Mouse (Mus musculus): ENCODE measurements around the gene Oscp1. TPM values are rescaled to one million over a fixed set of nuclear protein-coding genes. Genes with fewer than 3 reads are reported as not detected.

The Oscp1 gene
- polyA plus RNA-seq, 2 experiments, result 5.8 to 13.8 TPM

DNA sequence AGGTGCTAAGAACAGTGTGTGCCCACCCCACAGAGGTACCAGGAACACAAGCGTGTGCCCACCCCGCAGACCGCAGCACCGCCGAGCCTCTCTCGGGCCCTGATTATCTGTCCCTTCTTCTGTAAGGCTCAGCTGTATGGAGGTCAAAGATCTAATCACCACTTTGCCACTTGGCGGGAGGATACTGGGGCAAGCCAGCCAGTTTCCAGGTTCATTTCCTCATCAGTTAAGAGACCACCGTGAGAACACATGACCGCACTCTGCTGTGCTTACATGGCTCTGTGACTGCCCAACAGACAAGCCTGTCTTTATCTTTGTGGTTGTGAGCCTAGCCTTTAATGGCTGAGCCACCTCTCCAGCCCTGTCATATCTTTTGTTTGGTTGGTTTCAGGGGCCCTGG lies 24.7 kb downstream of the Oscp1 start:
- 93% methylated on average over 9 of the region's 9 CpGs for WGBS
- TF ChIP-seq POLR2A (IDR thresholded peaks at IDR 0.05; ENCODE audit: borderline replicate concordance, extremely low read depth, insufficient read depth, insufficient read length), result no peak
- ATAC-seq (ENCODE audit: low FRiP score, low read depth), result no peak

GRCm38 (mm10) chr4:126084382-126084781 lies 26.0 kb downstream of the Oscp1 start:
- no peak for TF ChIP-seq POLR2A (IDR thresholded peaks at IDR 0.05; ENCODE audit: borderline replicate concordance, extremely low read depth, insufficient read depth, insufficient read length)
- Histone ChIP-seq H3K9ac (ENCODE audit: low read depth, low read length, severe bottlenecking) (peak overlapping the region; percentile 16; the same call in 1 of the 2 replicates), H3K27ac (replicated peaks; ENCODE audit: low read depth, low read length) (no peak overlapping the region), H3K4me2 (replicated peaks; ENCODE audit: low read depth, low read length, severe bottlenecking) (no peak overlapping the region), H3K27me3 (ENCODE audit: control insufficient read depth, insufficient read depth, low read length) (no peaks in the 10 kb centered on the region), H3K9me3 (ENCODE audit: control insufficient read depth, low read length) (no peaks in the 10 kb centered on the region), H3K4me3 (replicated peaks; ENCODE audit: low read length) (no peak overlapping the region), H3K36me3 (ENCODE audit: control insufficient read depth, insufficient read depth, low read length) (peaks cover 3% of the 10 kb centered on the region; the same call in 1 of the 2 replicates), H3K4me1 (ENCODE audit: control insufficient read depth, insufficient read depth, low read length) (no peaks in the 10 kb centered on the region)
- ATAC-seq (ENCODE audit: low FRiP score, low read depth) (no peak), DNase-seq (ENCODE audit: low spot score) (no peak)
- 58% methylated on average over 8 of the region's 8 CpGs for WGBS

More for the DNA sequence above, 24.7 kb downstream of the Oscp1 start:
- no peak overlapping the region for H3K27ac ChIP-seq (replicated peaks; ENCODE audit: low read depth, low read length)
- H3K4me1 ChIP-seq (ENCODE audit: control insufficient read depth, insufficient read depth, low read length), result no peaks in the 10 kb centered on the region
- H3K27me3 ChIP-seq (ENCODE audit: control insufficient read depth, insufficient read depth, low read length), result no peaks in the 10 kb centered on the region
- no peak overlapping the region for H3K4me2 ChIP-seq (replicated peaks; ENCODE audit: low read depth, low read length, severe bottlenecking)
- no peaks in the 10 kb centered on the region for H3K9me3 ChIP-seq (ENCODE audit: control insufficient read depth, low read length)
- H3K9ac ChIP-seq (ENCODE audit: low read depth, low read length, severe bottlenecking), result no peak overlapping the region
- H3K4me3 ChIP-seq (replicated peaks; ENCODE audit: low read length), result no peak overlapping the region
- DNase-seq (ENCODE audit: low spot score), result no peak
- peaks cover 3% of the 10 kb centered on the region; the same call in 1 of the 2 replicates for H3K36me3 ChIP-seq (ENCODE audit: control insufficient read depth, insufficient read depth, low read length)

DNA sequence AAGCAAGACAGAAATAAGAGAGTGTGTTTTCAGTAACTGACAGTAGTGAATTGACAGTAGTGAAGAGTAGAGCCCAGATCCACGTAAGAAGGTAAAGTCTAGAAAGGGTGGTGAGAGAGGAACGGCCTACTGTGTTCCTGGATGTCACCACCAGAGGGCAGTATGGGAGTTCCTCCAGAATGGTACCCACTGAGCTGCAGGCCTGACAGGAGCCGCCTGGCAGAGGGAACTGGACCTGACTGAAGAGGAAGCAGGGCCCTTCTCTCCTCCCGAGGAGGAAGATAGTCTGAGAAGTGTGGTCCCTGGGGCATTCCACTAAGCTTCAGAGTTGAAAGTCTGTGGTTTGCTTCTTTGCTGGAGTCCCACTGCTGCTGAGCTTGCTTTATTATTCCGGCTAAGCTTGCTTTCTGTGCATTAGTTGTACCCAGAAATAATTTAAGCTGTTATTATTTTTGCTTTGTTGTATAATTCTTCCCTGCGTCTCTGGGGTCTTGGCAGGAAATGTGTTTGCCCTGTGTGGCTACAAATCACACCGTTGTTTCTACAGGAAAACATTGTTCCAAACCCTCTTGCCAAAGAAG lies 27.7 kb downstream of the Oscp1 start:
- no peaks in the 10 kb centered on the region for H3K4me1 ChIP-seq (ENCODE audit: control insufficient read depth, insufficient read depth, low read length)
- TF ChIP-seq POLR2A (IDR thresholded peaks at IDR 0.05; ENCODE audit: borderline replicate concordance, extremely low read depth, insufficient read depth, insufficient read length), result no peak
- ATAC-seq (ENCODE audit: low FRiP score, low read depth), result peak; percentile 85

GRCm38 (mm10) chr4:126090101-126090847 lies 31.9 kb downstream of the Oscp1 start:
- Histone ChIP-seq H3K9ac (ENCODE audit: low read depth, low read length, severe bottlenecking) (no peak overlapping the region), H3K4me1 (ENCODE audit: control insufficient read depth, insufficient read depth, low read length) (no peaks in the 10 kb centered on the region), H3K9me3 (ENCODE audit: control insufficient read depth, low read length) (no peaks in the 10 kb centered on the region), H3K36me3 (ENCODE audit: control insufficient read depth, insufficient read depth, low read length) (no peaks in the 10 kb centered on the region), H3K27ac (replicated peaks; ENCODE audit: low read depth, low read length) (no peak overlapping the region), H3K4me2 (replicated peaks; ENCODE audit: low read depth, low read length, severe bottlenecking) (no peak overlapping the region), H3K4me3 (replicated peaks; ENCODE audit: low read length) (no peak overlapping the region), H3K27me3 (ENCODE audit: control insufficient read depth, insufficient read depth, low read length) (no peaks in the 10 kb centered on the region)
- TF ChIP-seq POLR2A (IDR thresholded peaks at IDR 0.05; ENCODE audit: borderline replicate concordance, extremely low read depth, insufficient read depth, insufficient read length), result no peak
- WGBS, result 66% methylated on average over 7 of the region's 7 CpGs
- no peak for ATAC-seq (ENCODE audit: low FRiP score, low read depth)
- DNase-seq (ENCODE audit: low spot score), result no peak

More for the DNA sequence above, 27.7 kb downstream of the Oscp1 start:
- 28% methylated on average over 7 of the region's 7 CpGs for WGBS
- Histone ChIP-seq H3K4me3 (replicated peaks; ENCODE audit: low read length) (no peak overlapping the region), H3K27me3 (ENCODE audit: control insufficient read depth, insufficient read depth, low read length) (no peaks in the 10 kb centered on the region), H3K9ac (ENCODE audit: low read depth, low read length, severe bottlenecking) (no peak overlapping the region), H3K4me2 (replicated peaks; ENCODE audit: low read depth, low read length, severe bottlenecking) (no peak overlapping the region), H3K36me3 (ENCODE audit: control insufficient read depth, insufficient read depth, low read length) (peaks cover 3% of the 10 kb centered on the region; the same call in 1 of the 2 replicates), H3K9me3 (ENCODE audit: control insufficient read depth, low read length) (no peaks in the 10 kb centered on the region), H3K27ac (replicated peaks; ENCODE audit: low read depth, low read length) (no peak overlapping the region)
- peak; percentile 89 for DNase-seq (ENCODE audit: low spot score)

GRCm38 (mm10) chr4:126090848-126091124 lies 32.4 kb downstream of the Oscp1 start:
- H3K27ac ChIP-seq (replicated peaks; ENCODE audit: low read depth, low read length), result no peak overlapping the region
- TF ChIP-seq POLR2A (IDR thresholded peaks at IDR 0.05; ENCODE audit: borderline replicate concordance, extremely low read depth, insufficient read depth, insufficient read length), result no peak
- 76% methylated on average over 4 of the region's 4 CpGs for WGBS
- DNase-seq (ENCODE audit: low spot score), result no peak
- H3K4me2 ChIP-seq (replicated peaks; ENCODE audit: low read depth, low read length, severe bottlenecking), result no peak overlapping the region
- no peaks in the 10 kb centered on the region for H3K27me3 ChIP-seq (ENCODE audit: control insufficient read depth, insufficient read depth, low read length)
- H3K36me3 ChIP-seq (ENCODE audit: control insufficient read depth, insufficient read depth, low read length), result no peaks in the 10 kb centered on the region
- ATAC-seq (ENCODE audit: low FRiP score, low read depth), result no peak
- no peaks in the 10 kb centered on the region for H3K9me3 ChIP-seq (ENCODE audit: control insufficient read depth, low read length)
- no peaks in the 10 kb centered on the region for H3K4me1 ChIP-seq (ENCODE audit: control insufficient read depth, insufficient read depth, low read length)
- no peak overlapping the region for H3K4me3 ChIP-seq (replicated peaks; ENCODE audit: low read length)
- no peak overlapping the region for H3K9ac ChIP-seq (ENCODE audit: low read depth, low read length, severe bottlenecking)

Data from limb, embryonic 14.5 days (tissue).